Mouse (Mus musculus): ENCODE measurements around the gene Ogfod3. TPM values are rescaled to one million over a fixed set of nuclear protein-coding genes. Genes with fewer than 3 reads are reported as not detected.

Ogfod3 gene
- polyA plus RNA-seq, 1 experiment from 2014 or later: 20.3 TPM

DNA sequence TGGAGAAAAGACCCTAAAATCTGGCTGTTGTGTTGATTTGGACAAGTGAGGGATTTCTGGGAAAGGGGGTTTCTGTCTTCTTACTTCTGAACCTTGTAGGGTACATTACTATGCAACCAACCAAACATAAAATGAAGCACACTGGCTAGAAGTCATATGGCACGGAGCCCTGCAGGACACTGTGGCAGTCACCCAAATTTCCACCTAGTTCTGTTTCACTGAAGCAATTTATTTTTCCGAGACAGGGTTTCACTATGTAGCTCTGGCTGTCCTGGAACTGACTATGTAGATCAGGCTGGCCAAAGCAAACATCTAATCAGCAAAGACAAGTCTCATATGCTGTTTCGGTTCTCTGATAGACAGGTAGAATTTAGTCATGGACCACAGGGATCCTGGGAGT lies 14.8 kb downstream of the Ogfod3 start:
- Histone ChIP-seq H3K4me2 (replicated peaks; ENCODE audit: low read depth, low read length) (no peak overlapping the region), H3K36me3 (ENCODE audit: insufficient read depth, low read length) (no peaks in the 10 kb centered on the region), H3K4me1 (ENCODE audit: insufficient read depth, low read depth, low read length) (no peaks in the 10 kb centered on the region), H3K9ac (replicated peaks; ENCODE audit: low read depth) (no peak overlapping the region), H3K27me3 (replicated peaks; ENCODE audit: insufficient read depth, low read length) (no peaks in the 10 kb centered on the region), H3K9me3 (ENCODE audit: low read length) (no peaks in the 10 kb centered on the region), H3K4me3 (ENCODE audit: low read depth, low read length) (no peak overlapping the region), H3K27ac (ENCODE audit: low read length) (no peak overlapping the region)
- 83% methylated on average over 3 of the region's 3 CpGs for WGBS
- TF ChIP-seq EP300 (IDR thresholded peaks at IDR 0.05): no peak
- no peak for TF ChIP-seq CTCF (IDR thresholded peaks at IDR 0.05)
- no peak for ATAC-seq
- DNase-seq (ENCODE audit: low spot score): no peak

DNA sequence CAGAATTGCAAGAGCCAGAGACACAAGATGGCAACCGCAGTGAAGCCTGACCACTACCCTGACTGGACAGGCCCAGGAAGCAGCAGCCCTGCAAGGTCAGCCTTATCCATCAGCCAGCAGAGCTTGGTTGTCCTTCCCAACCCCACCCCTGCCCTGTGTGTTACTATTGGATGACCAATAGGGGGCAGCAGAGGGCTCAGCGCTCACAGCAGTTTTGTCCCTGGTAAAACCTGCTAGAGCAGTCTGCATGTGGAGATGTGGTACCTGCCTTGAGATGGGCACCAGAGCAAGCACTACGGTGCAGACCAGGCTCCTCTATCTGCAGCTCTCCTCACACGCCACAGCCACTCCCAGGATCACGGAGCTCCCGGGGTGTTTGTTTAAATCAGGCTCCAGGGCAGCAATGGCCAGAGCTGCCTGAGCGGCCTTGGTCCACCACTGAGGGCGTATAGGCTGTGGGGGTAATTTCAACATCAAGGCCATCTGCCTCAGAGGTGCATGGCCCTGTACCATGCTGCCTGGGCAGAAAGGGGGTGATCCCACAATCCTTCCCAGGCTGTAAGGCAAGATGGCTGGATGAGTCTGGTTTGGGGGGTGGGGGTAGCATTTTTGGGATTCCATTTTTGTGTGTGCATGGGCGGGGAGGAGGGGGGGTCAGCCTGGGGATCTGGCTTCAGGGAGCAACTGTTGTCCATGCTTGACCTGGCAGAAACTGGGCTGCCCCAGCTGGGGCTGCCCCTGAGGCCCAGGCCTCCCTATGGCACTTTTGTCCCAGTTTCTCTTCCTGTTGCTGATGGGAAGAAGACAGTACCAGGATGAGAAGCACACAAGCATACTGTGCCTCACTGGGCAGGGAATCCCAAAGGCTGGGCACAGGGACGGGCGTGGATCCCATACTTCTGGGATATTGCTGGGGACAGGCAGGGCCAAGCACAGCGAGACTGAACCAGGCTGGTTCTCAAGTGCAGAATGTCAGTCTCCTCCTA lies 27.9 kb downstream of the Ogfod3 start:
- Histone ChIP-seq H3K4me1 (ENCODE audit: insufficient read depth, low read depth, low read length) (no peaks in the 10 kb centered on the region), H3K9ac (replicated peaks; ENCODE audit: low read depth) (no peak overlapping the region), H3K4me3 (ENCODE audit: low read depth, low read length) (no peak overlapping the region), H3K36me3 (ENCODE audit: insufficient read depth, low read length) (no peaks in the 10 kb centered on the region), H3K27me3 (replicated peaks; ENCODE audit: insufficient read depth, low read length) (no peaks in the 10 kb centered on the region), H3K4me2 (replicated peaks; ENCODE audit: low read depth, low read length) (no peak overlapping the region), H3K27ac (ENCODE audit: low read length) (no peak overlapping the region), H3K9me3 (ENCODE audit: low read length) (no peaks in the 10 kb centered on the region)
- peak; percentile 77 for DNase-seq (ENCODE audit: low spot score)
- TF ChIP-seq CTCF (IDR thresholded peaks at IDR 0.05) (peak; percentile 94), EP300 (IDR thresholded peaks at IDR 0.05) (no peak)
- ATAC-seq: peak; percentile 74
- WGBS: 51% methylated on average over 12 of the region's 12 CpGs

DNA sequence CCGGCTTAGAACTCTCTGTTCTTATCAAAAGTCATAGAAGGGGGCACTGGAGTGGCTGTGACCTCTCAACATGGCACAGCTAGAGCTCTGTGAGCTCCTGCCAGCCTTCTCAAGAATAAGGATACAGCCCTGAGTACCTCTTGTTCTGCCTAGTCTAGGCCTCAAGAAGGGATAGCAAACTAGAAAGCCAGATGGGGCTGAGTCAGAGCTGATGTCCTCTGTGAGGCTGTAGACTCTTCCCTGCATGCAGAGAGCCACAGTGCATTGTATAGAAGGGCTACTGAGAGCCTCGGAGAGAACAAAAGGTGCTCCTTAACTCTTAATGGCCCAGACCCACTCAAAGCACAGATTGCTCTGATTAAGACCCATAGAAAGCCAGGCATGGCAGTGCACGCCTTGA lies 30.3 kb downstream of the Ogfod3 start:
- WGBS: 47% methylated on average over 3 of the region's 3 CpGs
- Histone ChIP-seq H3K9ac (replicated peaks; ENCODE audit: low read depth) (no peak overlapping the region), H3K27me3 (replicated peaks; ENCODE audit: insufficient read depth, low read length) (no peaks in the 10 kb centered on the region)

DNA sequence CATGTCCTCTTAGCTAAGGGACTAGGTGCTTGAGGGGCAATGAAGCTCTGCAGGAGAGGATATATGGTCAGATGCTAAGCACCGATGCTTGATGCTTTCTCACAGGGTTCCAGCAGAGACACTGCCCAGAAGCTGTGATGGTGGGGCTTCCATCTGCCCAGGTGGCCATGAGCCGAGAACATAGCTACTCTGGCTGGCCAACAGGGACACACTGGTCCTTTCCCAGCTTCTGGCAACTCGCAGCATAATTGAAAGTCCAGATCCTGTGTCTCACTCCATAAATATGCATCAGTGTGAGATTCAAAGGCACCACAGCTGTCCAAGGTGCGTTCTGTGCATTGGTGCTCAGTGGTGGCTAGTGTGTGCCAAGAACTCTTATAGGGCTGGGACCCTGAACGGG lies 31.3 kb downstream of the Ogfod3 start:
- 83% methylated on average over 5 of the region's 5 CpGs for WGBS
- H3K4me3 ChIP-seq (ENCODE audit: low read depth, low read length): no peak overlapping the region
- no peak overlapping the region for H3K9ac ChIP-seq (replicated peaks; ENCODE audit: low read depth)
- H3K4me2 ChIP-seq (replicated peaks; ENCODE audit: low read depth, low read length): no peak overlapping the region
- H3K9me3 ChIP-seq (ENCODE audit: low read length): no peaks in the 10 kb centered on the region
- ATAC-seq: no peak
- no peaks in the 10 kb centered on the region for H3K36me3 ChIP-seq (ENCODE audit: insufficient read depth, low read length)
- no peak for TF ChIP-seq EP300 (IDR thresholded peaks at IDR 0.05)
- TF ChIP-seq CTCF (IDR thresholded peaks at IDR 0.05): no peak
- H3K27me3 ChIP-seq (replicated peaks; ENCODE audit: insufficient read depth, low read length): no peaks in the 10 kb centered on the region
- DNase-seq (ENCODE audit: low spot score): no peak
- no peak overlapping the region for H3K27ac ChIP-seq (ENCODE audit: low read length)
- no peaks in the 10 kb centered on the region for H3K4me1 ChIP-seq (ENCODE audit: insufficient read depth, low read depth, low read length)

More for the DNA sequence above, 30.3 kb downstream of the Ogfod3 start:
- no peak overlapping the region for H3K4me3 ChIP-seq (ENCODE audit: low read depth, low read length)
- ATAC-seq (peak; percentile 38), DNase-seq (ENCODE audit: low spot score) (peak; percentile 11)
- H3K4me1 ChIP-seq (ENCODE audit: insufficient read depth, low read depth, low read length): no peaks in the 10 kb centered on the region
- TF ChIP-seq CTCF (IDR thresholded peaks at IDR 0.05) (no peak), EP300 (IDR thresholded peaks at IDR 0.05) (no peak)
- H3K9me3 ChIP-seq (ENCODE audit: low read length): no peaks in the 10 kb centered on the region
- no peak overlapping the region for H3K27ac ChIP-seq (ENCODE audit: low read length)
- no peak overlapping the region for H3K4me2 ChIP-seq (replicated peaks; ENCODE audit: low read depth, low read length)
- H3K36me3 ChIP-seq (ENCODE audit: insufficient read depth, low read length): no peaks in the 10 kb centered on the region

DNA sequence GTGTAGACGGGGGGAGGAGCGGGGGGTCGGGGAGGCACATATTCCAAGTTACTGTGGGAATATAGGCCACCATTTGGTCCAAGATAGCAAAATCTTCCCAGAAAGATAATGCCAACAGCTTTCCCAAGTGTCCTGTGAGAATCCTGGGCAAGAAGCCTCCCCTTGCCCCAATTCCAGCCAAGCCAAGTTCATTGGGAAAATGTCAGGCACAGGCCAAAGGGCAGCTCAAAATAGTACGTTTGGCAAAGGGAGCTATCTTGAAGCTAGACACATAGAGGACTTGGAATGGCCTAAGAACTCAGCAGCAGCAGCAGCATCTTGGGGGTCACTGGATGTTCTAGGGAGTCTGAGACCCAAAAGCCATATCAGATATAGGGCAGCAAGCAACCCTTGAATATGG lies 40.8 kb downstream of the Ogfod3 start:
- Histone ChIP-seq H3K4me3 (ENCODE audit: low read depth, low read length) (no peak overlapping the region), H3K4me2 (replicated peaks; ENCODE audit: low read depth, low read length) (no peak overlapping the region), H3K27ac (ENCODE audit: low read length) (no peak overlapping the region), H3K27me3 (replicated peaks; ENCODE audit: insufficient read depth, low read length) (no peaks in the 10 kb centered on the region), H3K9ac (replicated peaks; ENCODE audit: low read depth) (no peak overlapping the region), H3K9me3 (ENCODE audit: low read length) (no peaks in the 10 kb centered on the region), H3K4me1 (ENCODE audit: insufficient read depth, low read depth, low read length) (no peaks in the 10 kb centered on the region), H3K36me3 (ENCODE audit: insufficient read depth, low read length) (no peaks in the 10 kb centered on the region)
- DNase-seq (ENCODE audit: low spot score) (no peak), ATAC-seq (no peak)
- 70% methylated on average over 4 of the region's 4 CpGs for WGBS
- TF ChIP-seq CTCF (IDR thresholded peaks at IDR 0.05): no peak
- no peak for TF ChIP-seq EP300 (IDR thresholded peaks at IDR 0.05)

DNA sequence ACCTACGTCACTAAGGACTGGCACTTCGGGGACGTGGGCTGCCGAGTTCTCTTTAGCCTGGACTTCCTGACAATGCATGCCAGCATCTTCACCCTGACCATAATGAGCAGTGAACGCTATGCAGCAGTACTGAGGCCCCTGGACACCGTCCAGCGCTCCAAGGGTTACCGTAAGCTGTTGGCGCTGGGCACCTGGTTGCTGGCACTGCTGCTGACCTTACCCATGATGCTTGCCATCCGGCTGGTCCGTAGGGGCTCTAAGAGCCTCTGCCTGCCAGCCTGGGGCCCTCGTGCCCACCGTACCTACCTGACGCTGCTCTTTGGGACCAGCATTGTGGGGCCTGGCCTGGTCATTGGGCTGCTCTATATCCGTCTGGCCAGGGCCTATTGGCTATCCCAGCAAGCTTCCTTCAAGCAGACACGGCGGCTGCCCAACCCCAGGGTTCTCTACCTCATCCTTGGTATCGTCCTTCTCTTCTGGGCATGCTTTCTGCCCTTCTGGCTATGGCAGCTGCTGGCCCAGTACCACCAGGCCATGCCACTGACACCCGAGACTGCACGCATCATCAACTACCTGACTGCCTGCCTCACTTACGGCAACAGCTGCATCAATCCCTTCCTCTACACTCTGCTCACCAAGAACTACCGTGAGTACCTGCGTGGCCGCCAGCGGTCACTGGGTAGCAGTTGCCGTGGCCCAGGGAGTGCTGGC lies 43.7 kb downstream of the Ogfod3 start:
- ATAC-seq: no peak

More for the DNA sequence above, 43.7 kb downstream of the Ogfod3 start:
- H3K4me2 ChIP-seq (replicated peaks; ENCODE audit: low read depth, low read length): no peak overlapping the region
- H3K27ac ChIP-seq (ENCODE audit: low read length): no peak overlapping the region
- TF ChIP-seq CTCF (IDR thresholded peaks at IDR 0.05) (no peak), EP300 (IDR thresholded peaks at IDR 0.05) (no peak)
- peaks cover 16% of the 10 kb centered on the region; the same call in 1 of the 2 replicates for H3K27me3 ChIP-seq (replicated peaks; ENCODE audit: insufficient read depth, low read length)
- no peaks in the 10 kb centered on the region for H3K9me3 ChIP-seq (ENCODE audit: low read length)
- no peak overlapping the region for H3K4me3 ChIP-seq (ENCODE audit: low read depth, low read length)
- 85% methylated on average over 26 of the region's 26 CpGs for WGBS
- H3K9ac ChIP-seq (replicated peaks; ENCODE audit: low read depth): no peak overlapping the region
- no peak for DNase-seq (ENCODE audit: low spot score)
- H3K4me1 ChIP-seq (ENCODE audit: insufficient read depth, low read depth, low read length): 0 out of 2 replicates have a peak, but pooled peaks cover 8% of the 10 kb centered on the region
- H3K36me3 ChIP-seq (ENCODE audit: insufficient read depth, low read length): no peaks in the 10 kb centered on the region

All from lung, postnatal 0 days (tissue).